Mouse (Mus musculus) MEL (cell line): ENCODE measurements around the gene Milr1. TPM values are rescaled to one million over a fixed set of nuclear protein-coding genes. Genes with fewer than 3 reads are reported as not detected.

ENCODE experiments used
- DNase-seq: peaks from one replicate; pipeline ENCODE4 v3.0.0; 2011; ENCODE audit warnings: low read depth, low spot score
- H3K27ac ChIP-seq: 2 replicates; pipeline ENCODE4 v1.5.1; 2012; ENCODE audit warnings: low read depth, mild to moderate bottlenecking, control low read depth, low read length, moderate library complexity; ENCODE audit not compliant: control insufficient read depth
- H3K27me3 ChIP-seq, 2 experiments: fragments of 150-350 bp in 1 of 2; sonication (generic) in 1 of 2; 2 replicates each; pipeline ENCODE4 v1.6.1; 2012; ENCODE audit warnings: low read length in 2 of 2, mild to moderate bottlenecking in 2 of 2, improper control_type of control experiment in 1 of 2, moderate library complexity in 1 of 2; ENCODE audit not compliant: insufficient read depth in 2 of 2, control insufficient read depth in 1 of 2
- H3K36me3 ChIP-seq, 2 experiments: 2 replicates each; pipeline ENCODE4 v1.6.1; 2012 to 2014; ENCODE audit warnings: low read length in 2 of 2, improper control_type of control experiment in 1 of 2, inconsistent platforms in 1 of 2, mild to moderate bottlenecking in 1 of 2; ENCODE audit not compliant: insufficient read depth in 2 of 2, control insufficient read depth in 1 of 2
- H3K4me1 ChIP-seq, 2 experiments: fragments of 150-350 bp in 1 of 2; sonication (generic) in 1 of 2; 2 replicates each; pipeline ENCODE4 v1.6.1; 2012; ENCODE audit warnings: low read length in 2 of 2, improper control_type of control experiment in 1 of 2, mild to moderate bottlenecking in 1 of 2; ENCODE audit not compliant: insufficient read depth in 2 of 2, control insufficient read depth in 1 of 2
- H3K4me3 ChIP-seq, 2 experiments: fragments of 150-350 bp in 1 of 2; sonication (generic) in 1 of 2; 2 replicates each; pipeline ENCODE4 v1.5.1; 2012; ENCODE audit warnings: low read depth in 2 of 2, low read length in 2 of 2, mild to moderate bottlenecking in 2 of 2, moderate library complexity in 2 of 2, control low read depth in 1 of 2, improper control_type of control experiment in 1 of 2; ENCODE audit not compliant: control insufficient read depth in 1 of 2, insufficient read depth in 1 of 2
- H3K79me2 ChIP-seq: 2 replicates; pipeline ENCODE4 v1.6.1; 2012; ENCODE audit warnings: mild to moderate bottlenecking, low read length, moderate library complexity; ENCODE audit not compliant: control insufficient read depth, poor library complexity, insufficient read depth
- H3K9ac ChIP-seq: 2 replicates; pipeline ENCODE4 v1.6.1; 2012; ENCODE audit warnings: low read depth, mild to moderate bottlenecking, control low read depth, low read length, moderate library complexity; ENCODE audit not compliant: control insufficient read depth, poor library complexity, severe bottlenecking
- H3K9me3 ChIP-seq: fragments of 150-350 bp; sonication (generic); replicated peaks from 2 replicates; pipeline ENCODE4 v1.6.1; 2012; ENCODE audit warnings: mild to moderate bottlenecking, low read length, improper control_type of control experiment, moderate library complexity; ENCODE audit not compliant: insufficient read depth
- BHLHE40 ChIP-seq: IDR thresholded peaks from 2 replicates; pipeline ENCODE4 v1.6.1; 2012; ENCODE audit warnings: low read depth, mild to moderate bottlenecking, inconsistent platforms, low read length, improper control_type of control experiment, borderline replicate concordance
- CHD2 ChIP-seq: IDR thresholded peaks from 2 replicates; pipeline ENCODE4 v1.6.1; 2011; ENCODE audit warnings: low read length, improper control_type of control experiment
- E2F4 ChIP-seq: IDR thresholded peaks from 2 replicates; pipeline ENCODE4 v1.6.1; 2011; ENCODE audit warnings: low read depth, low read length, improper control_type of control experiment, borderline replicate concordance
- ELF1 ChIP-seq: IDR thresholded peaks from 2 replicates; pipeline ENCODE4 v1.6.1; 2014; ENCODE audit warnings: low read depth, mild to moderate bottlenecking, inconsistent platforms, low read length, improper control_type of control experiment, moderate library complexity
- EP300 ChIP-seq, 2 experiments: IDR thresholded peaks; 2 replicates each; pipeline ENCODE4 v1.6.1; 2011; ENCODE audit warnings: improper control_type of control experiment in 2 of 2, low read length in 2 of 2, low read depth in 1 of 2, mild to moderate bottlenecking in 1 of 2
- ETS1 ChIP-seq: IDR thresholded peaks from 2 replicates; pipeline ENCODE4 v1.6.1; 2012; ENCODE audit warnings: low read depth, mild to moderate bottlenecking, inconsistent platforms, low read length, improper control_type of control experiment, moderate library complexity
- GABPA ChIP-seq: IDR thresholded peaks from 2 replicates; pipeline ENCODE4 v1.6.1; 2012; ENCODE audit warnings: low read depth, mild to moderate bottlenecking, inconsistent platforms, low read length, improper control_type of control experiment, moderate library complexity
- GATA1 ChIP-seq: IDR thresholded peaks from 2 replicates; pipeline ENCODE4 v1.6.1; 2011; ENCODE audit warnings: low read depth, low read length, improper control_type of control experiment
- JUND ChIP-seq: IDR thresholded peaks from 2 replicates; pipeline ENCODE4 v1.6.1; 2011; ENCODE audit warnings: low read depth, mild to moderate bottlenecking, improper control_type of control experiment, low read length
- KAT2A ChIP-seq: conservative IDR thresholded peaks from 2 replicates; pipeline ENCODE4 v1.6.1; 2012; ENCODE audit warnings: low read depth, low read length, improper control_type of control experiment, inconsistent platforms
- MAFK ChIP-seq: IDR thresholded peaks from 2 replicates; pipeline ENCODE4 v1.6.1; 2011; ENCODE audit warnings: low read depth, mild to moderate bottlenecking, low read length, improper control_type of control experiment, borderline replicate concordance
- MAX ChIP-seq: IDR thresholded peaks from 2 replicates; pipeline ENCODE4 v1.6.1; 2011; ENCODE audit warnings: low read length, improper control_type of control experiment
- MAZ ChIP-seq: IDR thresholded peaks from 2 replicates; pipeline ENCODE4 v1.6.1; 2012; ENCODE audit warnings: low read depth, mild to moderate bottlenecking, inconsistent platforms, low read length, improper control_type of control experiment
- MXI1 ChIP-seq: IDR thresholded peaks from 2 replicates; pipeline ENCODE4 v1.6.1; 2011; ENCODE audit warnings: mild to moderate bottlenecking, low read depth, low read length, improper control_type of control experiment
- MYC ChIP-seq: IDR thresholded peaks from 2 replicates; pipeline ENCODE4 v1.6.1; 2011; ENCODE audit warnings: low read depth, mild to moderate bottlenecking, low read length, improper control_type of control experiment, moderate library complexity
- NELFE ChIP-seq: IDR thresholded peaks from 2 replicates; pipeline ENCODE4 v1.6.1; 2011; ENCODE audit warnings: low read depth, low read length, improper control_type of control experiment
- POLR2A ChIP-seq, 2 experiments: IDR thresholded peaks; 2 replicates each; pipeline ENCODE4 v1.6.1; 2011 to 2012; ENCODE audit warnings: low read length in 2 of 2, mild to moderate bottlenecking in 2 of 2, control low read depth in 1 of 2, improper control_type of control experiment in 1 of 2, low read depth in 1 of 2, moderate library complexity in 1 of 2; ENCODE audit not compliant: control insufficient read depth in 1 of 2, insufficient read depth in 1 of 2, poor library complexity in 1 of 2
- POLR2AphosphoS2 ChIP-seq: IDR thresholded peaks from 2 replicates; pipeline ENCODE4 v1.6.1; 2011; ENCODE audit warnings: low read length, improper control_type of control experiment
- POLR2AphosphoS5 ChIP-seq: IDR thresholded peaks from 2 replicates; pipeline ENCODE4 v1.6.1; 2012; ENCODE audit warnings: low read depth, borderline replicate concordance, mild to moderate bottlenecking, inconsistent platforms, low read length, moderate library complexity, mixed read lengths
- RAD21 ChIP-seq: IDR thresholded peaks from 2 replicates; pipeline ENCODE4 v1.6.1; 2011; ENCODE audit warnings: mild to moderate bottlenecking, low read depth, low read length, improper control_type of control experiment
- RCOR1 ChIP-seq: IDR thresholded peaks from 2 replicates; pipeline ENCODE4 v1.6.1; 2012; ENCODE audit warnings: low read depth, mild to moderate bottlenecking, inconsistent platforms, low read length, improper control_type of control experiment
- SIN3A ChIP-seq: IDR thresholded peaks from 2 replicates; pipeline ENCODE4 v1.6.1; 2012; ENCODE audit warnings: low read length, improper control_type of control experiment, inconsistent platforms
- SMC3 ChIP-seq: IDR thresholded peaks from 2 replicates; pipeline ENCODE4 v1.6.1; 2011; ENCODE audit warnings: low read depth, low read length, improper control_type of control experiment
- TAL1 ChIP-seq: IDR thresholded peaks from 2 replicates; pipeline ENCODE4 v1.6.1; 2012; ENCODE audit warnings: mild to moderate bottlenecking, inconsistent platforms, low read length, moderate library complexity, mixed read lengths
- TBP ChIP-seq: IDR thresholded peaks from 2 replicates; pipeline ENCODE4 v1.8.0; 2011; ENCODE audit warnings: low read depth, low read length, improper control_type of control experiment
- TCF12 ChIP-seq: IDR thresholded peaks from 2 replicates; pipeline ENCODE4 v1.6.1; 2014; ENCODE audit warnings: low read depth, mild to moderate bottlenecking, inconsistent platforms, low read length, improper control_type of control experiment, moderate library complexity
- UBTF ChIP-seq: IDR thresholded peaks from 2 replicates; pipeline ENCODE4 v1.6.1; 2012; ENCODE audit warnings: low read depth, mild to moderate bottlenecking, inconsistent platforms, low read length, improper control_type of control experiment, moderate library complexity, borderline replicate concordance; ENCODE audit not compliant: insufficient read depth
- USF2 ChIP-seq, 2 experiments: IDR thresholded peaks; 2 replicates each; pipeline ENCODE4 v1.6.1; 2011 to 2012; ENCODE audit warnings: improper control_type of control experiment in 2 of 2, low read length in 2 of 2, borderline replicate concordance in 1 of 2, inconsistent platforms in 1 of 2, low read depth in 1 of 2, mild to moderate bottlenecking in 1 of 2; ENCODE audit not compliant: insufficient read depth in 1 of 2
- ZC3H11A ChIP-seq: IDR thresholded peaks from 2 replicates; pipeline ENCODE4 v1.6.1; 2012; ENCODE audit warnings: low read depth, mild to moderate bottlenecking, inconsistent platforms, low read length, improper control_type of control experiment
- ZMIZ1 ChIP-seq: IDR thresholded peaks from 2 replicates; pipeline ENCODE4 v1.6.1; 2012; ENCODE audit warnings: low read depth, mild to moderate bottlenecking, inconsistent platforms, low read length, improper control_type of control experiment, moderate library complexity
- ZNF384 ChIP-seq: IDR thresholded peaks from 2 replicates; pipeline ENCODE4 v1.6.1; 2012; ENCODE audit warnings: low read depth, mild to moderate bottlenecking, inconsistent platforms, low read length, improper control_type of control experiment
- polyA plus RNA-seq, 2 experiments: library from polyadenylated mRNA; stranded (reverse) in 1 of 2; unstranded in 1 of 2; fragments of >175 nt in 1 of 2; fragments of >200 nt in 1 of 2; gene quantifications; 2 replicates each; pipeline versions ENCODE4 v1.2.1 to v1.2.4; 2012; ENCODE audit warnings: low replicate concordance in 2 of 2, low read depth in 1 of 2; ENCODE audit not compliant: insufficient read length in 2 of 2, insufficient read depth in 1 of 2, missing spikeins in 1 of 2
- total RNA-seq: library from RNA; depleted of rRNA; stranded (reverse); fragments of 300-350 nt; gene quantifications from 2 replicates; pipeline ENCODE4 v1.2.3, GENCODE M21; 2012

Milr1 gene
- total and polyA plus RNA-seq, 3 experiments: 0.26 TPM; not detected in 2

DNA sequence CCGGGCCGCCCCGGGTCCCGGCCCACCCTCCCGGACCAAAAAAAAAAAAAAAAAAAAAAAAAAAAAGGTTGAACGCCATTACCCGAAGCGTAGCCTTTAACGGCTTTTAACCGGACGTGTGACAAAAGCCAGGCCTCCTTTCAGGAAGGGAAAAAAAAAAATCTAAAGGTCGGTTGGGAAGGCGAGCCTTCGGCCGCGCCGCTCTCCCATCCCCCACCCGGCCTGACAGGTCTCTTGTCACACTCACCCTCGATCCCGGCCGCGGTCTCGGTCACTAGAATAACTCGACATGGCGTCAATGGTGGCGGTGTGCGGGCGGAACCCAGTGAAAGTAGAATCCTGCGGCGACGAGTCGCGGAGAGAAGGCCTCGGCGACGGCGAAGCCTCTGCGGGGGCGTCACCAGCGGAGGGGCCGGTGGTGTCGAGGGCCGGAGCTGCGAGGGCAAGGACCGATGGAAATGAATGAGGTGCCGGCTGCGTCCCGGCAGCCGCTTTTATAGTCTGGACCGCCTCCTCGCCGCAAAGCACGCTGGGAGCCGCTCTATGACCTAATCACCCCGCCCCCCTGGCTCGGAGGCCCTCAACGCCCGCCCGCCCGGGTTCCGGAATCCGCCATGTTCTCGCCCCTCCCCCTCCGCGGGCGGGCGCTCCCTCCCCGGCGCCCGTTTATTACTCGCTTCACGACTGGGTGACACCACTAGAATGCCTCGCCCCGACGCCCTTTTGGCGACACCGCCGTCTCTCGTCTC is 37.2 kb downstream of the Milr1 start (continued):
- no peak for TF ChIP-seq USF2 (IDR thresholded peaks at IDR 0.05; ENCODE audit: borderline replicate concordance in 1 of 2, insufficient read depth in 1 of 2, low read depth in 1 of 2, low read length in 2 of 2)
- peak; percentile 71 for TF ChIP-seq ETS1
- TF ChIP-seq NELFE: peak; percentile 100
- no peak for TF ChIP-seq RAD21
- no peak for TF ChIP-seq JUND
- peak; percentile 71 for TF ChIP-seq CHD2
- TF ChIP-seq GATA1: no peak
- TF ChIP-seq EP300 (IDR thresholded peaks at IDR 0.05; ENCODE audit: low read depth in 1 of 2, low read length in 2 of 2): peak in 1 of 2 experiments; percentile 13; a peak in 2 of 4 replicates
- TF ChIP-seq SIN3A: no peak; the same call in 1 of the 2 replicates
- no peak for TF ChIP-seq BHLHE40
- peak; percentile 91 for TF ChIP-seq MAZ

DNA sequence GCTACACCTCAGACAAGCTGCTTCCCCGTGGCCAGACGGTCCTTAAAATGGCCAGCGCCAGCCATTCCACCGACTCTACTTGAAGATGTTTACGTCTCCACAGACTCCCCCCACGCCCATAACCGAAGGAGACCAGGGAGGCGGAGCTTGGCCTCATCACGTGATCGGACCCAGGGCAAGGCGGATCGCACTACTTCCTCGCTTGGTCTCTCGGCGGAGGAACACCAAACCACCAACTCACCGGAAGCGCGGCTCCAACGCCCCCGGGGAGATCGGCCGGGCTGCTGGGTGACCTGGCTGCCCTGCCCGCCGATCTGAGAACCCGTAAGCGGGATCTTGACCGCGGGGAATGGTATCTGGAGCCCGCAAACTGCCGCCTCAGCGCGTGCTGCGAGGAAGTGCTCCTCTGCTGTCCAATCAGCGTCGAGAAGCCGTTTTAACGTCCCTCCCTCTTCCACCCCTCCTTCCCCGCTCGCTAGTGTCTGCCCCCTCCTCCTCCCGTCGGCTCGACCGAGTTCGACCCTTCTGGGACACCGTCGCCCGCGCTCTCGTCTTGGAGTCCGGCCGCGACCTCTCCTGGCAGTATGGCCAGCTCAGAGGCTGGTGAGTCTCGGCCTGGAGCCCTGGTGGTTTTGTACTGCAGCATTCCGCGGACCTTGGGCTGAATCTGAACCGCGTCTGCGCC is 37.9 kb downstream of the Milr1 start, which contains the start of the genes Ddx5 and Cep95:
Gene Ddx5, minus strand, starts transcription at position 411 of the 685 bp plus-strand sequence.
Gene Cep95, plus strand, starts transcription at position 478 of the 685 bp plus-strand sequence.
- H3K36me3 ChIP-seq: peaks cover 31 to 37% of the 10 kb centered on the region in 2 experiments
- H3K9me3 ChIP-seq: no peaks in the 10 kb centered on the region
- TF ChIP-seq ETS1: peak; percentile 47; the same call in 1 of the 2 replicates
- peak; percentile 83 for TF ChIP-seq ZMIZ1
- TF ChIP-seq KAT2A: peak; percentile 78
- TF ChIP-seq JUND: no peak
- TF ChIP-seq MAFK: no peak
- TF ChIP-seq CHD2: no peak; the same call in 1 of the 2 replicates
- peak in 1 of 2 experiments; percentile 57; a peak in 2 of 4 replicates for TF ChIP-seq EP300 (IDR thresholded peaks at IDR 0.05; ENCODE audit: low read depth in 1 of 2, low read length in 2 of 2)
- no peak for TF ChIP-seq TAL1
- TF ChIP-seq MAZ: peak; percentile 100
- TF ChIP-seq POLR2AphosphoS5: no peak
- peak; percentile 58; the same call in 1 of the 2 replicates for TF ChIP-seq MXI1
- TF ChIP-seq TCF12: peak; percentile 59
- no peak; the same call in 1 of the 2 replicates for TF ChIP-seq ELF1
- no peak for TF ChIP-seq UBTF
- no peak for TF ChIP-seq SMC3
- no peak for TF ChIP-seq RCOR1
- TF ChIP-seq MAX: peak; percentile 90
- no peak for TF ChIP-seq GATA1
- no peak; the same call in 1 of the 2 replicates for TF ChIP-seq ZC3H11A
- no peak for TF ChIP-seq GABPA
- peak; percentile 85 for TF ChIP-seq MYC
- TF ChIP-seq ZNF384: no peak
- TF ChIP-seq NELFE: peak; percentile 87
- no peak; the same call in none of the 2 replicates for TF ChIP-seq POLR2AphosphoS2
- TF ChIP-seq RAD21: no peak
- TF ChIP-seq TBP: no peak
- TF ChIP-seq POLR2A (IDR thresholded peaks at IDR 0.05; ENCODE audit: control insufficient read depth in 1 of 2, insufficient read depth in 1 of 2, low read depth in 1 of 2, low read length in 2 of 2, poor library complexity in 1 of 2): peak; percentile 80 to 91
- peak in 1 of 2 experiments; percentile 93; a peak in 3 of 4 replicates for TF ChIP-seq USF2 (IDR thresholded peaks at IDR 0.05; ENCODE audit: borderline replicate concordance in 1 of 2, insufficient read depth in 1 of 2, low read depth in 1 of 2, low read length in 2 of 2)
- TF ChIP-seq E2F4: no peak

More for the DNA sequence above, 37.9 kb downstream of the Milr1 start, which contains the start of the genes Ddx5 and Cep95:
- H3K27ac ChIP-seq: peak within 1 kb of the TSS; percentile 91
- peak within 1 kb of the TSS; percentile 82 to 86 for H3K4me3 ChIP-seq
- no peaks in the 10 kb centered on the region for H3K27me3 ChIP-seq
- peak; percentile 100 for DNase-seq
- peak within 1 kb of the TSS; percentile 96 for H3K9ac ChIP-seq
- H3K4me1 ChIP-seq: peaks cover 3 to 9% of the 10 kb centered on the region in 2 experiments
- peaks cover 45% of the 10 kb centered on the region for H3K79me2 ChIP-seq
